Mouse (Mus musculus) cerebellum, adult 11 months (tissue): ENCODE measurements around the gene Gm10273.

Experiments
- DNase-seq: peaks from one replicate; pipeline ENCODE4 v3.0.0; 2022

Gene Gm10273

DNA sequence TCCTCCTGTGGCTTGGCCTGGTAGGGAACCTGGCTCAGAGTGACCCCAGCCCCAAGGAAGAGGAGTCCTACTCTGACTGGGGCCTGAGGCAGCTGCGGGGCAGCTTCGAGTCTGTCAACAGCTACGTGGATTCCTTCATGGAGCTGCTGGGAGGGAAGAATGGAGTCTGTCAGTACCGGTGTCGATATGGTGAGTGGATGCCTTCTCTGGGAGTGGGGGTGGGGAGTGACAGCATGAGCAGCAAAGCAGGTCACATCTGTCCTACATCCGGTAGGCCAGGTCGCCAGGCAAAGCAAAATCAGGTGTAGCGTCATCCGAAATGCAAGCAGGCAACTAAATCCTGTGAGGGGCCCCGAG, 8.3 kb downstream of the Gm10273 start:
- no peak for DNase-seq

DNA sequence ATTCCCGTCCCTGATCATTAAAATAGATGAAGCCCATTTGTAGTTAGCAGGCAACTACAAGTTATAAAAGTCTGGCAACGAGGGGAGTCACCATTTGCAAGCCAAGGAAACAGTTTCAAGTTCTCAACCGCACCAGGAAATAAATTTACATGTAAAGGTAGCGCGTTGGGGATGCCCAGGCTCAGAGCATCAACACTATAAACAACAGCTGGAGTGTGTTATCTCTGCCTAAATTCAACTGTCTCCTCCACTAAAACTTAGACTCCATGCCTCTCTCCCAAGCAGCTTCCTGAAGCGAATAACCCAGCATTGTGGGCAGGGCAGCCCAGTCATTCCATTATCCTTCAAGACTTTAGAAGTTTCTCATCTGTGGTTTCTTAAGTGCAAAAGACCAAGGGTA, 13.1 kb downstream of the Gm10273 start:
- no peak for DNase-seq

DNA sequence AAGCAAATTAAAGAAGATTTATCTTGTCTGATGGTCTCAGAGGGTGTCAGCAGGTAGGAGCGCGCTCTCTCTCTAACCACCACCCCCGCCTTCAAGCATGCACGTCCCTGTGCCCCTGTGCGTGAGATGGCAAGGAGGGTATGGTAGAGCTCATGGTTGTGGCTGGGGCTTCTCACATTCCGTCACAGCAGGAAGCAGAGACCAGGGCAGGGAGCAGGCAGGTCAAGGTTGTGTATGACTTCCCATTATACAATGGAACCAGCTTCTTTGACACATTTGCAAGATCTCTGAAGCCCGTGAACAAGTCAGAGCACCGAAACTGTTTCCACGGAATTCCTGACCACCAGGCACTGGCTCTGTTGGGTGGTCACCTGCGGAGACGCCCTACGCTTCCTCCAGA, 14.8 kb downstream of the Gm10273 start:
- no peak for DNase-seq

DNA sequence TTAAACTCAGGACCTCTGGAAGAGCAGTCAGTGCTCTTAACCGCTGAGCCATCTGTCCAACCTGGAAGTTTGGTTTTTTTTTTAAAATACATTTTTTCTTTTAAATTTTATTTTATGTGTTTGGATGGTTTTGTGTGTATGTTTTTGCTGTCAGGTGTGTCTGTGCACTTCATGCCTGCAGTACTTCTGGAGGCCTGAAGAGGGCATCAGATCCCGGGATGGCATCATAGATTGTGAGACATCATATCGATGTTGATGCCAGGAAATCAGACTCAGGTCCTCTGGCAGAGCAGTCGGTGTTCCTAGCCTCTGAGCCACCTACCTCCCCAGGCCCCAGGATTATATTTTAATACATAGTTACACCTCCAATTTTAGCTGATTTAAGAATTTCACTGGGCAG, 18.3 kb downstream of the Gm10273 start:
- no peak for DNase-seq

DNA sequence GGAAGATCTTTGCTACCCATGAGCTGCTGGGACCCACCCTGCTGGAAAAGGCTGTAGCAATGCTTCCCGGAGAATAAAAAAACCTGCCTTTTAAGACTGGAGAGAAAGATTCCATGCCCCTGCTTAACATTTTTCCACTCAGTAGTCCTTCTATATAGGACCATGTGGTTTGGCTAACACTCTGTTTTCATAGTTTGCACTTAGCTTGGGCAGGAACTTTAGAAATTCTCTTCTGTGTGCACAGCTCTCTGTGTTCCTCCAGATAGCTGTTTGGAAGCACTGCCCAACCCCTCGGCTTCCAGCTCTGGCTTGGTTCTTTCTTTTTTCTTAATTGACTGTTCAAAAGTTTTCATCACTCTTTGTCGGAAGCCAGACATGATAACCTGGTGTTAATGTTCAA, 21.2 kb downstream of the Gm10273 start:
- no peak for DNase-seq

DNA sequence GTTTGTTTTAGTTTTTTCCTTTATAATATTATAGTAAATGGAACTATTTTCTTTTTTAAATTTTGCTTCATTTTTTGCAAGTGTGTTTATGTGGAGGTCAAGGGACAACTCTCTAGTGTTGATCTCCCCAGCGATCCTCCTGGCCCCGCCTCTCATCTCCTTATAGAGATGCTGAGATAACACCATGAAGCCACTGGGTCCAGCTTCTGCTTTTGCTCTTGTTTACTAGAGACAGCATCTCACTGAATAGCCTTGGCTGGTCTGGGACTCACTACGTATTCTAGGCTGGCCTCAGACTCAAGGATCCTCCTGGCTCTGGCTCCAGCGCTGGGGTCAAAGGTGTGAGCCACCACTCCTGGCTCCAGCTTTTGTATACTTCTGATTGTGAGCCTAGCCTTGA, 24.1 kb downstream of the Gm10273 start:
- DNase-seq: no peak

DNA sequence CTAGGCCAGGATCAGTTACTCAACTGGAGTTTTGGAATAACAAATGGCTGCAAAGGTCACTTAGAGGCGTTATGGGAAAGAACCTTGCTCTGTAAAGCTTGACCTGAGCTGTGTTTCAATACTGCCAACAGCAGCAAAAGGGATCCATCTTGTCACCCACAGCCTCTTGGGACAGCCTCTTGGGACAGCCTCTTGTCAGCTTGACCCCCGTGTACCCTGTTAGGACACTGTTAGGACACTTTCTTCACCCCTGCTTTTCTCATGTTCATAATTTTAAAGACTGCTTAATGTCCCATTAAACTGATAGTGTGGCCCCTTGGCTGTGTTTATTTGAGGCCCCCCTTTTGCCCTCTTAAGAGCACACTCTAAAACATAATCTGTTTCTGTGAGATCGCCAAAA, 29.0 kb downstream of the Gm10273 start:
- no peak for DNase-seq

DNA sequence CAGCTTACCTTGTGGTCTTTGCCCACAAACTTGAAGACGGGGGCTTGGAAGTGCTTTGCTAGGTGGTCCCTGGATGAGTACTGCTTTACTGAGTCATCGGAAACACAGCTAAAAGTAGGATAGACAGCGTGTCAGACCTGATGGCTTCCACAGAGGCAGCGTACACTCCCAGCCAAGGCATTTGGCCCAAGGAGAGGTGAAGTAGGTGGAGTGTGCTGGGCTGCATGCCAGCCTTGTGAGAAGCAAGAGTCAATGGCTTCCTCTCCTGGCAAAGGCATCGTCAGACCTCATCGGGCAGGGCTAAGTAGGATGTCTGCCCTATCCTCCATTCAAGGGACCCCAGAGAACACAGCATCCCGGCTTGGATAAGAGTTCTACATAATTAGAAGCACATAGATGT, 29.9 kb downstream of the Gm10273 start:
- peak; percentile 23 for DNase-seq

DNA sequence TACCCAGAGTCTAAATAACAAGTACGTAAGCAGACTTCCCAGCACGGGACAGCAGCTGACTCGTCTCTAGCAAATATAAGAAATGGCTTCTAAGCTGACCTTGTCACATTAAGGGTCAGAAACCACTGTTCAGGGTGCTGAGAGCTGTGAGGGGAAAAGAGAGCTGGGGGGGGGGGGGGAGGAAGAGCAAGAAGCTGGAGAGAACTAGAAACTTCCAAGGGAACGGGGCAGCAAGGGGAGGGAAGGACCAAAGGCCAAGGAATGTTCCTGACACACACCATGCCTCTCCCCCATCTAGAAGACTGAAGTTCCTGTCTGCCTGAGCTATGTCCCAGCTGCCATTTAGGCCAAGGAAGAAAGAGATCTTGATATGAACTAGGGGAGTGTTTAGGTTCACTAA, 30.9 kb downstream of the Gm10273 start:
- DNase-seq: no peak

DNA sequence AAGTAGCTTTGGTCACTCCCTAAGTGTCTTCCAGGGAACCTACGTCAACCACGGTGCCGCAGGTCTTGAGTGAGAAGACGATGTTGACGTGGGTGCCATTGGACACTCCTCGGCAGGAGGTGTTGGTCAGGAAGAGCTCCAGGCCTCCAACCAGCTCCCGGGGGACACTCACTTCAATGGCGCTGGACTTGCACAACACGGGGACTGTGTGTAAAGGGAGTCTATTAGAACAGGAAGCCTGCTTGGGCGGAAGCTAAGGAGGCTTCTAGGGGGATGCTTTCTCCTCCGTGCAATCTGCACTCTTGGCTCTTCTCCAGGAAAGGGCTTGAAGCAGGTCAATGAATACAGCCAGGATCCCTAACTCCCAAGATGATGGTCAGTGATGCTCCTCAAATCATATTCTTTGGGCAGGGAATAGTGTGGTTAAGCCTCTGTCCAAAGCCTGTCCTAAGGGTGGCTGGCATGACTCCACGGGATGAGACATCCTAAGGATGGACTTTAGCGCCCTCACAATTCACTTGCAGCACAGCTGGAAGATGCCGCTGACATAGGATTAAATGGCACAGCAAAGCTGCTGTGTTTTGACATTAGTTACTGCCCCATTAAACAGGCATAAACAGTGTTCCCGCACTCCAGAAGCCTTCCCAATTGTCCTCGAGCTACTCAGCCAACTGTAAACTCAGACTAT, 34.2 kb downstream of the Gm10273 start:
- DNase-seq: no peak

DNA sequence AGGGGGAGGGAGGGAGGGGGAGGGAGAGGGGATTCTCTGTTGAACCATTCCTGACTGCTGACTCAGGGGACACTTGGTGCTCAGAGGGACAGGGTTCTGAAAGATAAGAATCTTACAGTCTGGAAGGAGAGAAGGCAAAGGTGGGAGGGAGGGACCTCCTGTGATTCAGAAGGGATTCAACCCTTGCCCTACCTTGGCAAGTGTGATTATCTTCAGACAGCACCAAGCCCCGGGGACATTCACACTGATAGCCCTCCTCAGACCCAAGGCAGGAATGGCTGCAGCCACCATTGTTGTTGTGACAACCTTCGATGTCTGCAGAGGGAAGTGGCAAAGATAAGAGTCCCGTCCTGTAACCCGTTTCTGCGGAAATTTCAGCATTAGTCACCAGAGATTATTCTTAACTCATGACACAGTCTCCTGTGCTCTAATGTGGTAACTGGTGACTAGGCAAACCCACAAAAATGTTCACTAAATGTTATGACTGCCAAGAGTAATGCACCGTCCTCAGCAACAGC, 35.3 kb downstream of the Gm10273 start:
- no peak for DNase-seq

DNA sequence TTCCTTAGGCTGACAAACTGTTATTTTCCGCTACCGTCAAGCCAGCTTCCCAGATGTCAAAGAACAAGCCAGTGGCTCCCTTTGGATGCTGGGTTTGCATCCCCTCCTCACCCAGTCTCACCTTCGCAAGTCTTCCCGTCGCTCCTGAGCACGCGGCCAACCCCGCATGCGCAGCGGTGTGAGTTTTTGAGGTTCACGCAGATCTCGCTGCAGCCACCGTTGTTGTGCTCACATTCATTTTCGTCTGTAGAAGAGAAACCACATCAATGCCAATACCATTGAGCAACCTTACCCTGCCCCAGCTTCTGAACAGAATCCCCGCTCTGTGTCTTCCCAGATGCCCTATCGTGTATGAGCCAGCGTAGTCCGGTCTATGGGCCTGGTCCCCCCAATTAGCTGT, 40.3 kb downstream of the Gm10273 start:
- no peak for DNase-seq

DNA sequence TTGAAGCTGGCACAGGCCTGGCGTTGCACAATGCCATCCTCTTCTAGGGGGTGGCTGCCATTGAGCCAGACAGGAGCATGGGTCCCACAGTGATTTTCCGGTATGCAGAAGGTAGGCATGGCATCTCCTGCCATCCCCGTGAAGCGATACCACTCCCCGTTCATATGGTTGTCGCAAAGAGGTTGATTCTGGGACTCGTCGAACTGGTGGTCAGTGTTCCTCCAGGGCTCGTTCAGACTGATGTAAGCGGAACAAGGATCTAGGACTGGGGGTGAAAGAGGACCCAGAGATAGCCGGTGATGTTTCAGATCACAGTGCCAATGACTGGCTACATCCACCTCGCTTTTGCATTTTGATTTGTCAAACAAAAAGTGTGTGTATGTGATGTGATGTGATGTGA, 43.2 kb downstream of the Gm10273 start:
- no peak for DNase-seq

DNA sequence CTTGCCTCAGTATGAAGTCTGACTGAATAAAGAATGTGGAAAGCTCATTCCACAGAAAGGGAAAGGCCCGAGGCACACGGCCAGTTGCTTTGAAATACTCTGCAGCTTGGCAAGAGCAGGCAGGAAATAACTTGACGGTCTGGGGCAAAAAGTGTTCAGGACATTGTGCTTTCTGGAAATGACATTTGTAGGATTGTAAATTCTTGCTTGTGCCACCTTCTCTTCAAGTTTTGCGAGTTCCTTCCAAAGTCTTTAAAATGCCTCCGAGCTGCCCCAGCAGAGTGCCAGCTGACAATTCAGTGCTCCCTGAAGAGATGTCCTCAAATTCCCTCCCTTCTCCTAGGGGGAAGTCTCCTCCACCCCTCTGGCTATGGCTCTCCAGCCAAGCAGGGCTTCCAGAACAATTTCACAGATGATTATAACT, 44.1 kb downstream of the Gm10273 start:
- no peak for DNase-seq

DNA sequence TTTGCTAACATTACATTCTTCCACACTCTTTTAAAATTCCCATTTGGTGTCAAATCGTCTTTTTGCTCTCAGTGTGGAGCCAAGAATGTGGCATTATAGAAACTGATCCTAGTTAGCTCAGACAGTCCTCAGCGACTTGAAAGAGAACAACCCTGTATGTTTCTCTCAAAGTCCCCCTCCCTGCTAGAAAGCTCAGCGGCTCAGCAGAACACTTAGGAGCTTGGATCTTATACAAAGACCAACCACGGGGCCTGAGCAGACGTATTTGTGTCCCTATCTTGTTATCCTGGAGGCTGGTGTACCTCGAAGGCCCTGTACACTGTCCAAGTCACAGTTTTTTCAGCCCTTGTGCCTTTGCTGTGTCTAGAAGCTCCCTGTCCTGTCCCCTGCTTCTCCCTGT, 44.7 kb downstream of the Gm10273 start:
- no peak for DNase-seq

DNA sequence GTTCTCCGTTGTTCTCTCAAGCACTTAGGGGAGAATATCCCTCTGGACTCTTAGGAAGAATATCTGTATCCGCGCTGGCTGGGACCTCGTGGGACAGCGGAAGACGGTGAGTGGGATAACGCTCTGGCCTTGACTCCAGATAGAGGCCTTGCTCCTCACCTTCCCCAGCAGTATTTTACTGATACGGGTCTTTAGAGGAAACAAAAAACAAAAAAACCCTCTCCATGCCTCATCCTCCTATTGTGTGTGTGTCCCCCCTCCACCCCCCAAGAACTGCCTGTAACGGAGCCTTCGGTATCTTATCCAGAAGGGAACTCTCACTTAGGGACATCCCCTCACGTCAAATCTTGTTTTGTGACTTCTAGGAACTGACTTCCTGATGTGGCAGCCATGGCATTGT, 46.3 kb downstream of the Gm10273 start, which contains the start of gene Oit3:
TSS of gene Oit3 (minus strand) at position 44 of the 400 bp plus-strand sequence.
- no peak for DNase-seq

DNA sequence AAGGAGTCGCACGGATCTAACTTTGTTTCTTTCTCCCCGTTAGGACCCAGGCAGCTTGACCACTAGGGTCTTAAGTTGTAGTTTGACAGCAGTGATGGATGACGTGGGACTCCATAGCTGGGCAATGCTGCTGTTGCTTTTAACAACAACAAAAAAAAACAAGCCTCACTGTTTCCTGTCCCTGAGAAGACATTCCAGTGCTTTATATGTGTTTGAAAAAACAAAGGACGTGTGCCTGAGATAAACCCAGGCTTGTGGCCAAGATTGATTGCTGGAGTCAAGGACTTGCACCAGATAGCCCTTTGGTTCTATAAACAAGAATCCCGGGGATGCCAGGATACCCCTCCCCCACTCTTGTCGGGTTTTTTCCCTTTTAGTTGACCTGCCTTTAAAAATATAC, 47.8 kb downstream of the Gm10273 start:
- DNase-seq: no peak

DNA sequence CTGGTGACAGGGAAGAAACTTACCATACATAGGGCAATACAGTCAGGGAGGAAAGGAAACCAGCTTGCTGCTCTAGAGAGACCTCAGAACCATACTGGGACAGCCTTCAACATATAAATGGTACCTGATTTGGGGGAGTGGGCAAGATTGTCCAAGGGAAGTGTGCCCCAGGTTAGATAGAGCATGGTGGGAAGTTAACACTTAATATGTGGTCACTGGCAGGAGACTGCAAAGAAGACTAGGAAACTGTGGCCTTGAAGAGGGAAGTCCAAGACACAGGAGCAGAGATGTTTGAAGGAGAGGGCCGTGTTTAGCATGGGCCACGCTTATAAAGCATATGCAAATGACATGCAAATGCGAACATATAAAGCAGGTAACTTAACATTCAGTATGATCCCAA, 48.7 kb downstream of the Gm10273 start:
- DNase-seq: no peak

DNA sequence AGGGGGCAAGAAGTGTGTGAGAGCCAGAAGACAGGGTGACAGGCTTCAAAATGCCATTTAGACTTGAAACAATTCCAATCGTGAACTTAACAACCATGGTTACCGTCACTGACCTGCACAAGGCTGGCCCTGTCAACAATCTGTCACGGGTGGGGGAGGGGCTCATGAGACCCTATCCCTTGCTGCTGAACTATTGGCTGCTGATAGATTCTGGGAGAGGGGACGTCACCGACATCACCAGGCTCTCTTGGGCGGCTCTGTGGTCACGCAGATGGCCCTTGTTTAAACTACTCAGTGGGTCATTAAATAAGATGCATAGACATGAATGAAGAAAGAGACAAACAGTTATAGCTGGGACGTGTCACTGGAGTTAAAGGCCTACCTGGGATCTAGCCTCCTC, 49.2 kb downstream of the Gm10273 start:
- DNase-seq: no peak
